Mouse (Mus musculus) stomach, adult 2 months (tissue): ENCODE data around the gene Zfp94. TPM values are rescaled to one million over a fixed set of nuclear protein-coding genes. Genes with fewer than 3 reads are reported as not detected.

Experiments used
- polyA plus RNA-seq: library from polyadenylated mRNA; depleted of rRNA; stranded (reverse); fragments of >200 nt; gene quantifications from 2 replicates; pipeline ENCODE4 v1.2.3, GENCODE M21; 2012; rRNA removed

Gene Zfp94
- polyA plus RNA-seq: 2.3 and 2.8 TPM in 2 replicates

DNA sequence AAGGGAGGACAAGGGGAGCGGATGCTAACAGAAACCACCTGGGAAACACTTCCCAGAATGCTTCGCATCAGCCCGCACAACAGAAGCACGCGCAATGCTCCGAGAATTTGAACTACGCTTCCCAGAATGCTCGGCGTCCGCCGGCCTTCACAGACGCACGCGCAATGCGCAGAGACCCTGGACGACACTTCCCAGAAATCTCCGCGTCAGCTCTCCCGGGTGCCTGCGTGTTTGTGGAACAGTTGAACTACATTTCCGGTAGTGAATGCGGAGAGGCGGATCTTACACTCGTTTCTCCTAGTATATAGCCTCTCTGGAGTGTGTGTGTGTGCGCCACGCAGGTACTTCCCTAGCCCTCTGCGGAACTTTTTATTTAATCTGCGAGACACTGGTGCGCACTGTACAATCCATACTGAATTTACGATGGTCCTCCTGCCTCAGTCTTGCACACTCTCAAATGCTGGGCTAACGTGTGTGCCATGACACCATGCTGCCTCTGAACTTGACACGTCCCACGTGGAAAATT, at the start of gene Zfp94:
Zfp94 (minus strand) TSS at position 100 of the 526 bp plus-strand sequence.

DNA sequence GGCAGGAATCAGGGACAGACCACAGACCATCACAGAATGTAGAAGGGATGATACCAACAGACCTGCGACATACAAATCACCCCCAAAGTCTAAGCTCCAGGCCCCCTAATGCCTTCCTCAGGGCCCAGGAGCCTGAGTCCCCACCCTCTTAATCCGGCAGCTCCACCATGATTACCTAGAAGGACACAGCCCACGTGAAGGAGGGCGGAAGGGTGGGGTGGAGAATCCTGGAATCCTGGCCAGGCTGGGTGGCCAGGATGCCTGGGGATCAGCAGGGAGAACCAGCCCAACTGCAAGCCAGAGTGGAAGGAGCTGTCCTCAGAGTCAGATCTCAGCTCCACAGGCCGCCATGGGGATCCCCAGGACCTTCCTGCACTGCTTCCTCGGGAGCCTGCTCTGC, 32.4 kb upstream of the Zfp94 start, which contains the start of gene Lypd5:
Lypd5 (plus strand) TSS at position 301 of the 400 bp plus-strand sequence.

DNA sequence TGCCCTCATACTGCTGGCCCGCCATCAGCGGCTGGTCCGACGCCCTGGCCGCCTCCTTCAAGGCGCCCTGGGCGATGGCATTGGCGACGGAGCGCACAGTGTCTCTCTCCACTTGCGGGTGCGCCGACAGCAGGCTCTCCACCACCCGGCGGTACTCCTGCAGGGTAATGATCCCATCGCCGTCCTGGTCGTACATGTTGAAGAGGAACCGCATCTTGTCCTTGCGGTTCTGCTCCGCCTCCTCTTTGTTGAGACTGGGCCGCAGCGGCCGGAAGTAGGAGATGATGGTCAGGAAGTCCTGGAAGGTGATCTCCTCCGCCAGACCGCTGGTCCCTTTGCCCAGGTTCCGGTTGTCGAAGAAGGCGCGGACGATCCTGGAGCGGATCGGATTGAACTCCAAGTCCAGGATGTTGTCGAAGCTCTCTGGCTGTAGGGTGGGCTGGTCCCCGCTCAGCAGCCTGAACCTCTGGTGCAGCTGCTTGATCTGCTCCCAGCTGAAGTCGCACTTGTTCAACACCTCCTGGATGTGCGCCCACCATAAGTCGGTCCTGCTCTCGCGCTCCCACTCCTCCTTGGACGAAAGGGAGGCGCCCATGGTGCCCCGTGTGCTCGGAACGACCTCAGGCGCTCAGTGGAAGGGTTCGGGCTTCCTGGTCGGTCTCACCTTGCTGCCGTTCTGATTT, 17.0 kb upstream of the Zfp94 start, which contains the start of gene Tescl:
Tescl (minus strand) TSS at position 633 of the 683 bp plus-strand sequence.

GRCm38 (mm10) chr7:24300771-24301282, 15.6 kb downstream of the Zfp94 start, which contains the start of gene Zfp61:
Zfp61 (minus strand) TSS chr7:24301232.

DNA sequence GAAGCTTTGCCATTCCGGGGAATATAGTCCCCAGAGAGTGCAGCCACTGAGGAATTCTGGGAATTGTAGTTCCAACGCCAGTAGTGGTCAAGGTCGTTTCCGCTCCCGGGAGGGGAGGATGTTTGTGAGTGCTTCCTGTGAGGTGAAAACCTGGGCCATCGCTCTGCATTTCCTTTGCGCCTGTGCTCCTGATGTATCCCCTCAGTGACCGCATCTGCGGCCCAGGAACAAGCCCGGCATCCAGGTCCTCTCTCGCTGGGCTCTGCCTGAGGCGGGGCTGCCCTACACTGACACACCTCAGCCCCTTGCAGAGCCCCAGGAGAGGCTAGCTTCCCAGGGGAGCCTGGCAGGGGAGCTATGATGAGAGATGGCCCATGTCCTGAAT, 46.2 kb downstream of the Zfp94 start, which contains the start of gene Zfp93:
Zfp93 (plus strand) TSS at position 133 of the 385 bp plus-strand sequence.

GRCm38 (mm10) chr7:24254633-24255474, 61.6 kb downstream of the Zfp94 start, which contains the start of gene Zfp108:
Zfp108 (plus strand) TSS chr7:24254794.

Other genes with a start within 250 kb of the Zfp94 start
- gene Zfp180, start 234.7 kb downstream of the Zfp94 start, polyA plus RNA-seq: 2.7 and 3.3 TPM in 2 replicates
- gene Zfp112, start 204.4 kb downstream of the Zfp94 start, polyA plus RNA-seq: 0.28 and 0.58 TPM in 2 replicates
- gene Zfp235, start 182.5 kb downstream of the Zfp94 start, polyA plus RNA-seq: 2.1 and 3.2 TPM in 2 replicates
- 0.02 and 0.12 TPM in 2 replicates for gene Zfp114, start 141.6 kb downstream of the Zfp94 start, polyA plus RNA-seq
- 0.35 and 0.53 TPM in 2 replicates for gene Zfp111, start 105.2 kb downstream of the Zfp94 start, polyA plus RNA-seq
- gene Zfp109, start 79.1 kb downstream of the Zfp94 start, polyA plus RNA-seq: 0.17 and 0.40 TPM in 2 replicates
- gene Zfp108, start 61.9 kb downstream of the Zfp94 start, polyA plus RNA-seq: 0.16 and 0.24 TPM in 2 replicates
- 0.47 and 0.73 TPM in 2 replicates for gene Zfp93, start 46.2 kb downstream of the Zfp94 start, polyA plus RNA-seq
- 0.96 and 1.8 TPM in 2 replicates for gene Zfp61, start 15.4 kb downstream of the Zfp94 start, polyA plus RNA-seq
- gene Tescl, start 17.3 kb upstream of the Zfp94 start, polyA plus RNA-seq: 0.26 and 0.63 TPM in 2 replicates
- 43.9 and 102 TPM in 2 replicates for gene Lypd5, start 32.5 kb upstream of the Zfp94 start, polyA plus RNA-seq
- gene Kcnn4, start 53.6 kb upstream of the Zfp94 start, polyA plus RNA-seq: 39.3 and 74.6 TPM in 2 replicates
- gene Smg9, start 83.0 kb upstream of the Zfp94 start, polyA plus RNA-seq: 32.6 and 35.9 TPM in 2 replicates
- 0.03 and 0.04 TPM in 2 replicates for gene Irgc1, start 135.6 kb upstream of the Zfp94 start, polyA plus RNA-seq
- gene Plaur, start 145.8 kb upstream of the Zfp94 start, polyA plus RNA-seq: 16.9 and 29.3 TPM in 2 replicates
- 8.2 and 13.7 TPM in 2 replicates for gene Cadm4, start 165.4 kb upstream of the Zfp94 start, polyA plus RNA-seq
- 14.6 and 33.0 TPM in 2 replicates for gene Zfp428, start 190.3 kb upstream of the Zfp94 start, polyA plus RNA-seq
- gene AC161166.1, start 195.8 kb upstream of the Zfp94 start, polyA plus RNA-seq: not detected in 2 replicates
- 8.1 and 9.0 TPM in 2 replicates for gene Irgq, start 214.0 kb upstream of the Zfp94 start, polyA plus RNA-seq
- gene Pinlyp, start 229.5 kb upstream of the Zfp94 start, polyA plus RNA-seq: 37.2 and 46.2 TPM in 2 replicates
- 16.4 and 20.3 TPM in 2 replicates for gene Xrcc1, start 229.6 kb upstream of the Zfp94 start, polyA plus RNA-seq